Mouse (Mus musculus) ES-E14 (cell line): ENCODE data around the gene Kmt2a.

Source experiments
- CHD2 ChIP-seq: IDR thresholded peaks from 2 replicates; pipeline ENCODE4 v1.6.1; 2014; ENCODE audit warnings: mild to moderate bottlenecking, low read depth, low read length, inconsistent platforms
- HCFC1 ChIP-seq: IDR thresholded peaks from 2 replicates; pipeline ENCODE4 v1.6.1; 2012; ENCODE audit warnings: low read length, inconsistent platforms, borderline replicate concordance; ENCODE audit not compliant: insufficient read depth

GRCm38 (mm10) chr9:44866501-44867240 lies 14.4 kb downstream of the Kmt2a start:
- no peak for TF ChIP-seq HCFC1
- no peak for TF ChIP-seq CHD2
